Mouse (Mus musculus) CH12.LX (cell line): ENCODE measurements around the gene Tmem81. TPM values are rescaled to one million over a fixed set of nuclear protein-coding genes. Genes with fewer than 3 reads are reported as not detected.

Experiments
- polyA plus RNA-seq: library from polyadenylated mRNA; unstranded; fragments of >175 nt; gene quantifications from 2 replicates; pipeline ENCODE4 v1.2.1, GENCODE M21; 2012; ENCODE audit warnings: low read depth; ENCODE audit not compliant: insufficient read length
- total RNA-seq, 2 experiments: library from RNA; depleted of rRNA; stranded (reverse); fragments of 300-350 nt in 1 of 2; fragments of >200 nt in 1 of 2; gene quantifications; 2 replicates each; pipeline ENCODE4 v1.2.3; 2012 to 2014

Gene Tmem81
- total and polyA plus RNA-seq, 3 experiments = 2.2 to 3.3 (median 2.8) TPM

Other genes starting within 250 kb of the Tmem81 start
- gene Klhdc8a, start 207.6 kb upstream of the Tmem81 start, total RNA-seq (2012; rRNA removed) = not detected in 2 replicates
- gene Klhdc8a, start 207.6 kb upstream of the Tmem81 start, total RNA-seq (2014; rRNA removed) = not detected in 2 replicates
- not detected in 2 replicates for gene Klhdc8a, start 207.6 kb upstream of the Tmem81 start, polyA plus RNA-seq
- gene Nuak2, start 190.1 kb upstream of the Tmem81 start, total RNA-seq (2012; rRNA removed) = 0.25 and 0.30 TPM in 2 replicates
- not detected in 2 replicates for gene Nuak2, start 190.1 kb upstream of the Tmem81 start, total RNA-seq (2014; rRNA removed)
- not detected in 2 replicates for gene Nuak2, start 190.1 kb upstream of the Tmem81 start, polyA plus RNA-seq
- 0.21 and 0.34 TPM in 2 replicates for gene Tmcc2, start 114.9 kb upstream of the Tmem81 start, total RNA-seq (2012; rRNA removed)
- not detected in 2 replicates for gene Tmcc2, start 114.9 kb upstream of the Tmem81 start, total RNA-seq (2014; rRNA removed)
- 0.14 and 0.37 TPM in 2 replicates for gene Tmcc2, start 114.9 kb upstream of the Tmem81 start, polyA plus RNA-seq
- gene Dstyk, start 88.7 kb upstream of the Tmem81 start, total RNA-seq (2012; rRNA removed) = 0.21 and 0.25 TPM in 2 replicates
- gene Dstyk, start 88.7 kb upstream of the Tmem81 start, total RNA-seq (2014; rRNA removed) = 0.12 and 0.19 TPM in 2 replicates
- gene Dstyk, start 88.7 kb upstream of the Tmem81 start, polyA plus RNA-seq = 0.59 and 0.72 TPM in 2 replicates
- gene Rbbp5, start 28.9 kb upstream of the Tmem81 start, total RNA-seq (2012; rRNA removed) = 36.9 and 37.1 TPM in 2 replicates
- 52.1 and 52.5 TPM in 2 replicates for gene Rbbp5, start 28.9 kb upstream of the Tmem81 start, total RNA-seq (2014; rRNA removed)
- gene Rbbp5, start 28.9 kb upstream of the Tmem81 start, polyA plus RNA-seq = 50.3 and 53.1 TPM in 2 replicates
- 0.04 and 0.08 TPM in 2 replicates for gene Cntn2, start 37.0 kb downstream of the Tmem81 start, total RNA-seq (2012; rRNA removed)
- gene Cntn2, start 37.0 kb downstream of the Tmem81 start, total RNA-seq (2014; rRNA removed) = 0.05 and 0.07 TPM in 2 replicates
- 0.04 TPM in 2 replicates for gene Cntn2, start 37.0 kb downstream of the Tmem81 start, polyA plus RNA-seq
- gene Nfasc, start 235.6 kb downstream of the Tmem81 start, total RNA-seq (2012; rRNA removed) = not detected in 2 replicates
- not detected in 2 replicates for gene Nfasc, start 235.6 kb downstream of the Tmem81 start, total RNA-seq (2014; rRNA removed)
- 0.04 TPM in 1 of 2 replicates, not detected in the other for gene Nfasc, start 235.6 kb downstream of the Tmem81 start, polyA plus RNA-seq